Mouse (Mus musculus) limb, embryonic 14.5 days (tissue): ENCODE data around the gene Por. TPM values are rescaled to one million over a fixed set of nuclear protein-coding genes. Genes with fewer than 3 reads are reported as not detected.

Source experiments
- ATAC-seq: fragments of 200-750 bp; cut with Nextera tagmentation; 2 replicates; pipeline ENCODE4 v1.8.0; 2017; ENCODE audit warnings: low read depth, moderate number of reproducible peaks, moderate TSS enrichment; ENCODE audit not compliant: low FRiP score
- DNase-seq: peaks from one replicate; pipeline ENCODE4 v3.0.0-alpha.2; 2015; ENCODE audit warnings: low spot score
- H3K27ac ChIP-seq: fragments of 300-500 bp; sonication (generic); replicated peaks from 2 replicates; pipeline ENCODE4 v1.5.1; 2014; ENCODE audit warnings: low read depth, mild to moderate bottlenecking, low read length, moderate library complexity, mixed read lengths
- H3K27me3 ChIP-seq: fragments of 300-500 bp; sonication (generic); 2 replicates; pipeline ENCODE4 v1.6.1; 2014; ENCODE audit warnings: low read length, mixed read lengths; ENCODE audit not compliant: control insufficient read depth, insufficient read depth
- H3K36me3 ChIP-seq: fragments of 300-500 bp; sonication (generic); 2 replicates; pipeline ENCODE4 v1.6.1; 2014; ENCODE audit warnings: mild to moderate bottlenecking, low read length, moderate library complexity, mixed read lengths; ENCODE audit not compliant: control insufficient read depth, insufficient read depth
- H3K4me1 ChIP-seq: fragments of 300-500 bp; sonication (generic); 2 replicates; pipeline ENCODE4 v1.6.1; 2014; ENCODE audit warnings: antibody characterized with exemption, low read length, mixed read lengths; ENCODE audit not compliant: control insufficient read depth, insufficient read depth
- H3K4me2 ChIP-seq: fragments of 300-500 bp; sonication (generic); replicated peaks from 2 replicates; pipeline ENCODE4 v1.6.1; 2014; ENCODE audit warnings: low read depth, mild to moderate bottlenecking, low read length, moderate library complexity; ENCODE audit not compliant: severe bottlenecking
- H3K4me3 ChIP-seq: fragments of 300-500 bp; sonication (generic); replicated peaks from 2 replicates; pipeline ENCODE4 v1.5.1; 2014; ENCODE audit warnings: low read length
- H3K9ac ChIP-seq: fragments of 300-500 bp; sonication (generic); 2 replicates; pipeline ENCODE4 v1.6.1; 2014; ENCODE audit warnings: mild to moderate bottlenecking, low read depth, low read length, moderate library complexity; ENCODE audit not compliant: severe bottlenecking
- H3K9me3 ChIP-seq: fragments of 300-500 bp; sonication (generic); 2 replicates; pipeline ENCODE4 v1.6.1; 2016; ENCODE audit warnings: low read length; ENCODE audit not compliant: control insufficient read depth
- POLR2A ChIP-seq: fragments of 200-500 bp; IDR thresholded peaks from 2 replicates; pipeline ENCODE4 v1.8.0; 2012; ENCODE audit warnings: inconsistent platforms, mild to moderate bottlenecking, moderate library complexity, borderline replicate concordance; ENCODE audit not compliant: insufficient read depth, insufficient read length; ENCODE audit errors: extremely low read depth
- WGBS: fragments of 180-500 bp; shearing (Covaris S2); extraction: QIAGEN DNeasy Blood & Tissue Kit; methylation state at CpG from one replicate; pipeline ENCODE4 v1.1.7; 2014; 5-methylcytosine and 5-hydroxymethylcytosine counted together
- polyA plus RNA-seq, 2 experiments: library from polyadenylated mRNA; depleted of rRNA in 1 of 2; stranded (reverse) in 1 of 2; unstranded in 1 of 2; fragments of >200 nt; fragmentation: Nextera tagmentation in 1 of 2; extraction: Ambion mirVana in 1 of 2; gene quantifications; 2 replicates each; pipeline versions ENCODE4 v1.2.1 to v1.2.3; 2012 to 2014

Por gene
- polyA plus RNA-seq, 2 experiments = 64.7 to 99.2 TPM

GRCm38 (mm10) chr5:135725991-135726390 is 56.2 kb downstream of the Por start:
- Histone ChIP-seq H3K36me3 (peaks cover 25% of the 10 kb centered on the region), H3K9me3 (no peaks in the 10 kb centered on the region), H3K4me3 (peak overlapping the region; percentile 28), H3K9ac (peak overlapping the region; percentile 40), H3K27ac (peak overlapping the region; percentile 78), H3K4me2 (peak overlapping the region; percentile 56), H3K27me3 (no peaks in the 10 kb centered on the region), H3K4me1 (peaks cover 50% of the 10 kb centered on the region)
- TF ChIP-seq POLR2A = no peak
- WGBS = 13% methylated on average over 6 of the region's 6 CpGs
- DNase-seq (no peak), ATAC-seq (no peak)

GRCm38 (mm10) chr5:135726641-135727346 is 57.0 kb downstream of the Por start:
- Histone ChIP-seq H3K27ac (0 out of 2 replicates have a peak overlapping the region, but pooled peaks have one; percentile 5), H3K27me3 (no peaks in the 10 kb centered on the region), H3K4me3 (peak overlapping the region; percentile 28), H3K4me2 (peak overlapping the region; percentile 56), H3K9ac (peak overlapping the region; percentile 40; the same call in 1 of the 2 replicates), H3K9me3 (no peaks in the 10 kb centered on the region), H3K4me1 (peaks cover 50% of the 10 kb centered on the region), H3K36me3 (peaks cover 33% of the 10 kb centered on the region)
- DNase-seq = no peak
- no peak for ATAC-seq
- 64% methylated on average over 2 of the region's 2 CpGs for WGBS
- no peak for TF ChIP-seq POLR2A

GRCm38 (mm10) chr5:135727871-135728270 is 58.0 kb downstream of the Por start:
- no peak overlapping the region for H3K27ac ChIP-seq
- H3K9ac ChIP-seq = 0 out of 2 replicates have a peak overlapping the region, but pooled peaks have one; percentile 21
- no peak overlapping the region for H3K4me2 ChIP-seq
- H3K4me3 ChIP-seq = no peak overlapping the region
- no peak for DNase-seq
- peaks cover 44% of the 10 kb centered on the region for H3K36me3 ChIP-seq
- no peaks in the 10 kb centered on the region for H3K9me3 ChIP-seq
- H3K27me3 ChIP-seq = no peaks in the 10 kb centered on the region
- WGBS = 91% methylated on average over 9 of the region's 9 CpGs
- no peak for ATAC-seq
- peaks cover 41% of the 10 kb centered on the region for H3K4me1 ChIP-seq
- TF ChIP-seq POLR2A = no peak

- WGBS = 90% methylated on average over 13 of the region's 13 CpGs
- H3K36me3 ChIP-seq = peaks cover 49% of the 10 kb centered on the region
- ATAC-seq = no peak
These were observed 58.5 kb downstream of the Por start for GRCm38 (mm10) chr5:135728361-135728760.

GRCm38 (mm10) chr5:135729351-135729750 is 59.5 kb downstream of the Por start:
- no peak for TF ChIP-seq POLR2A

More at GRCm38 (mm10) chr5:135728361-135728760, 58.5 kb downstream of the Por start:
- Histone ChIP-seq H3K4me2 (no peak overlapping the region), H3K9ac (no peak overlapping the region), H3K4me1 (peaks cover 37% of the 10 kb centered on the region), H3K9me3 (no peaks in the 10 kb centered on the region), H3K27ac (no peak overlapping the region), H3K27me3 (no peaks in the 10 kb centered on the region), H3K4me3 (no peak overlapping the region)
- no peak for DNase-seq
- TF ChIP-seq POLR2A = no peak

GRCm38 (mm10) chr5:135730278-135730677 is 60.4 kb downstream of the Por start:
- no peak for TF ChIP-seq POLR2A
- 97% methylated on average over 10 of the region's 10 CpGs for WGBS
- H3K36me3 ChIP-seq = peaks cover 68% of the 10 kb centered on the region
- no peak overlapping the region for H3K4me2 ChIP-seq
- peaks cover 18% of the 10 kb centered on the region for H3K4me1 ChIP-seq
- no peaks in the 10 kb centered on the region for H3K27me3 ChIP-seq
- H3K9ac ChIP-seq = no peak overlapping the region
- no peak overlapping the region for H3K27ac ChIP-seq
- H3K4me3 ChIP-seq = no peak overlapping the region
- ATAC-seq = no peak
- DNase-seq = no peak
- H3K9me3 ChIP-seq = no peaks in the 10 kb centered on the region

More at GRCm38 (mm10) chr5:135729351-135729750, 59.5 kb downstream of the Por start:
- no peak overlapping the region for H3K4me3 ChIP-seq
- H3K9me3 ChIP-seq = no peaks in the 10 kb centered on the region
- H3K36me3 ChIP-seq = peaks cover 58% of the 10 kb centered on the region
- peaks cover 27% of the 10 kb centered on the region for H3K4me1 ChIP-seq
- WGBS = 88% methylated on average over 13 of the region's 13 CpGs
- H3K27ac ChIP-seq = no peak overlapping the region
- no peak for DNase-seq
- ATAC-seq = no peak
- no peak overlapping the region for H3K9ac ChIP-seq
- H3K4me2 ChIP-seq = no peak overlapping the region
- no peaks in the 10 kb centered on the region for H3K27me3 ChIP-seq
